Mouse (Mus musculus) liver, embryonic 11.5 days (tissue): ENCODE results near the gene Zcchc4. TPM values are rescaled to one million over a fixed set of nuclear protein-coding genes. Genes with fewer than 3 reads are reported as not detected.
A peak's percentile ranks its signal among the peaks of the same experiment; 100 is the strongest.

Experiments used
- ATAC-seq: fragments of 200-750 bp; cut with Nextera tagmentation; replicated peaks from 2 replicates; pipeline ENCODE4 v1.8.0; 2017; ENCODE audit warnings: moderate number of reproducible peaks, mild to moderate bottlenecking, moderate TSS enrichment, moderate library complexity; ENCODE audit not compliant: low FRiP score
- DNase-seq: peaks from one replicate; pipeline ENCODE4 v3.0.0-alpha.2; 2017; ENCODE audit warnings: low spot score
- H3K27ac ChIP-seq: fragments of 300-500 bp; sonication (generic); 2 replicates; pipeline ENCODE4 v1.5.1; 2014; ENCODE audit warnings: mild to moderate bottlenecking, low read depth, low read length, control low read depth
- H3K27me3 ChIP-seq: fragments of 300-500 bp; sonication (generic); replicated peaks from 2 replicates; pipeline ENCODE4 v1.6.1; 2014; ENCODE audit warnings: low read length, mixed read lengths; ENCODE audit not compliant: control insufficient read depth, insufficient read depth
- H3K36me3 ChIP-seq: fragments of 300-500 bp; sonication (generic); 2 replicates; pipeline ENCODE4 v1.6.1; 2014; ENCODE audit warnings: mild to moderate bottlenecking, low read length, moderate library complexity, mixed read lengths; ENCODE audit not compliant: control insufficient read depth, insufficient read depth
- H3K4me1 ChIP-seq: fragments of 300-500 bp; sonication (generic); replicated peaks from 2 replicates; pipeline ENCODE4 v1.6.1; 2014; ENCODE audit warnings: low read length, mixed read lengths; ENCODE audit not compliant: control insufficient read depth, insufficient read depth
- H3K4me2 ChIP-seq: fragments of 300-500 bp; sonication (generic); 2 replicates; pipeline ENCODE4 v1.6.1; 2014; ENCODE audit warnings: mild to moderate bottlenecking, control low read depth, moderate library complexity
- H3K4me3 ChIP-seq: fragments of 300-500 bp; sonication (generic); 2 replicates; pipeline ENCODE4 v1.5.1; 2014; ENCODE audit warnings: low read depth, low read length, control low read depth
- H3K9ac ChIP-seq: fragments of 300-500 bp; sonication (generic); 2 replicates; pipeline ENCODE4 v1.6.1; 2014; ENCODE audit warnings: low read depth, low read length, control low read depth
- H3K9me3 ChIP-seq: fragments of 300-500 bp; sonication (generic); 2 replicates; pipeline ENCODE4 v1.6.1; 2016; ENCODE audit warnings: low read length, inconsistent platforms, mixed read lengths; ENCODE audit not compliant: control insufficient read depth
- WGBS: fragments of 180-500 bp; shearing (Covaris S2); extraction: QIAGEN DNeasy Blood & Tissue Kit; methylation state at CpG from one replicate; pipeline ENCODE4 v1.1.7; 2014; 5-methylcytosine and 5-hydroxymethylcytosine counted together
- polyA plus RNA-seq: library from polyadenylated mRNA; unstranded; fragments of >200 nt; fragmentation: Nextera tagmentation; extraction: Ambion mirVana; gene quantifications from 2 replicates; pipeline ENCODE4 v1.2.1, GENCODE M21; 2014

Zcchc4 gene
- polyA plus RNA-seq: 17.1 and 17.5 TPM in 2 replicates

GRCm38 (mm10) chr5:52775237-52775636 lies at the start of gene Zcchc4:
Gene Zcchc4 (plus strand): TSS chr5:52775409.
- no peak within 1 kb of the TSS for H3K4me2 ChIP-seq
- 78% methylated on average over 8 of the region's 8 CpGs for WGBS
- H3K4me1 ChIP-seq: peaks cover 6% of the 10 kb centered on the region
- ATAC-seq (no peak), DNase-seq (peak; percentile 26)
- H3K27ac ChIP-seq: no peak within 1 kb of the TSS
- H3K27me3 ChIP-seq: no peaks in the 10 kb centered on the region
- no peaks in the 10 kb centered on the region for H3K9me3 ChIP-seq
- H3K9ac ChIP-seq: no peak within 1 kb of the TSS
- no peak within 1 kb of the TSS for H3K4me3 ChIP-seq
- no peaks in the 10 kb centered on the region for H3K36me3 ChIP-seq

- no peak for ATAC-seq
- no peak for DNase-seq
- Histone ChIP-seq H3K4me3 (no peak overlapping the region), H3K4me1 (no peaks in the 10 kb centered on the region), H3K27ac (no peak overlapping the region), H3K9me3 (no peaks in the 10 kb centered on the region), H3K9ac (no peak overlapping the region), H3K4me2 (no peak overlapping the region), H3K36me3 (no peaks in the 10 kb centered on the region), H3K27me3 (no peaks in the 10 kb centered on the region)
- 72% methylated on average over 5 of the region's 5 CpGs for WGBS
Measured at GRCm38 (mm10) chr5:52727747-52728146, 47.5 kb upstream of the Zcchc4 start.

DNA sequence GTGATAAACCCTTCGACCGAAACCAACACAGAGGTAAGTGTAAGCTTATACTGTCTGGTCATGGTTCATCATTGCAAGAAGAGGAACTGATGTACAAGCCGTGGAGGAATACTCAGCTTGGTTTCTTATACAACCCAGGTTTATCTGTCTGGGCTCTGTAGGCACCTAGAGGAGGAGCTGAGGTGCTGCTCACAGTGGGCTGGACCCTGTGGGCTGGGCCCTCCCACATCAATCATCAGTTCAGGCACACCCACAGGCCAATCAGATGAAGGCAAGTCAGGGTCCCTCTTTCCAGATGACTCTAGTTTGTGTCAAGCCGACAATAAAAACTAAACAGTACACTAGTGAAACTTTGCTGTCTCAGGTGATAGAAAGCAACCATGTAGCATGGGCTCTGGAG lies 42.4 kb upstream of the Zcchc4 start:
- 42% methylated on average over 4 of the region's 4 CpGs for WGBS
- Histone ChIP-seq H3K9ac (no peak overlapping the region), H3K4me3 (no peak overlapping the region), H3K4me1 (no peaks in the 10 kb centered on the region), H3K36me3 (no peaks in the 10 kb centered on the region), H3K9me3 (no peaks in the 10 kb centered on the region), H3K4me2 (no peak overlapping the region), H3K27ac (no peak overlapping the region), H3K27me3 (no peaks in the 10 kb centered on the region)
- ATAC-seq (peak; percentile 65), DNase-seq (no peak)

- Histone ChIP-seq H3K27ac (no peak overlapping the region), H3K4me3 (no peak overlapping the region), H3K4me2 (no peak overlapping the region), H3K9me3 (no peaks in the 10 kb centered on the region), H3K27me3 (no peaks in the 10 kb centered on the region), H3K36me3 (no peaks in the 10 kb centered on the region), H3K4me1 (no peaks in the 10 kb centered on the region), H3K9ac (no peak overlapping the region)
- WGBS: 91% methylated on average over 3 of the region's 3 CpGs
- DNase-seq (no peak), ATAC-seq (no peak)
Measured at GRCm38 (mm10) chr5:52736046-52736445, 39.2 kb upstream of the Zcchc4 start.

- 0 out of 2 replicates have a peak, but pooled peaks cover 4% of the 10 kb centered on the region for H3K4me1 ChIP-seq
- H3K4me2 ChIP-seq: peak within 1 kb of the TSS; percentile 81
- under 1% methylated on average over 64 of the region's 75 CpGs for WGBS
- H3K4me3 ChIP-seq: peak within 1 kb of the TSS; percentile 91
- no peaks in the 10 kb centered on the region for H3K27me3 ChIP-seq
- H3K9ac ChIP-seq: peak within 1 kb of the TSS; percentile 79
- ATAC-seq: peak; percentile 93
- no peaks in the 10 kb centered on the region for H3K36me3 ChIP-seq
- DNase-seq: peak; percentile 88
- H3K27ac ChIP-seq: peak within 1 kb of the TSS; percentile 82
- H3K9me3 ChIP-seq: no peaks in the 10 kb centered on the region
Measured at GRCm38 (mm10) chr5:52741391-52742111, 33.7 kb upstream of the Zcchc4 start, which contains the start of gene Pi4k2b. Gene Pi4k2b (plus strand): TSS chr5:52741574.

- peak overlapping the region; percentile 91 for H3K4me3 ChIP-seq
- 0 out of 2 replicates have a peak, but pooled peaks cover 4% of the 10 kb centered on the region for H3K4me1 ChIP-seq
- H3K9ac ChIP-seq: peak overlapping the region; percentile 79
- no peaks in the 10 kb centered on the region for H3K9me3 ChIP-seq
- peak overlapping the region; percentile 82 for H3K27ac ChIP-seq
- peak; percentile 45 for ATAC-seq
- peak overlapping the region; percentile 81 for H3K4me2 ChIP-seq
- peak; percentile 53 for DNase-seq
- no peaks in the 10 kb centered on the region for H3K27me3 ChIP-seq
- 4% methylated on average over 17 of the region's 17 CpGs for WGBS
- no peaks in the 10 kb centered on the region for H3K36me3 ChIP-seq
Measured at GRCm38 (mm10) chr5:52742112-52742813, 32.9 kb upstream of the Zcchc4 start.

DNA sequence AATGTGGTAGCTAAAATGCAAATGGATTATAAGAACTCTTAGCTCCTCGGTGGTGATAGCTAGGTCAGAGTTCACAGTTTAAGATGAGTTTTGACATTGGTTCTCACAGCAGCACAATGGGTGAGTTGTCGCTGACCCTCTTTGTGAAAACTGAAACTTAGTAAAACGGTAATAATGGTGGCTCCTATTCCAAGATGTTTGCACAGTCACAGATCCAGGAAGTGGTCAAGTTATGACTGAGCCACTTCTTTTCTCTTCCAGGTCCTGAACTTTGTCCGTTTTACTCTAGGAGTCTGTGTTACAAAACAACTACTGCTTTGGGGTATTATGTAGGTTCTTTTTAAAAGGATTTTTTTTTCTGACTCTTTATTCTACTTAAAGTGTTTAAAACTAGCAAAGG lies 32.0 kb upstream of the Zcchc4 start:
- WGBS: 61% methylated on average over 4 of the region's 4 CpGs
- Histone ChIP-seq H3K4me2 (peak overlapping the region; percentile 81), H3K9me3 (no peaks in the 10 kb centered on the region), H3K27me3 (no peaks in the 10 kb centered on the region), H3K4me1 (0 out of 2 replicates have a peak, but pooled peaks cover 4% of the 10 kb centered on the region), H3K36me3 (no peaks in the 10 kb centered on the region), H3K4me3 (peak overlapping the region; percentile 91; the same call in 1 of the 2 replicates), H3K27ac (no peak overlapping the region), H3K9ac (no peak overlapping the region)
- ATAC-seq (no peak), DNase-seq (no peak)

DNA sequence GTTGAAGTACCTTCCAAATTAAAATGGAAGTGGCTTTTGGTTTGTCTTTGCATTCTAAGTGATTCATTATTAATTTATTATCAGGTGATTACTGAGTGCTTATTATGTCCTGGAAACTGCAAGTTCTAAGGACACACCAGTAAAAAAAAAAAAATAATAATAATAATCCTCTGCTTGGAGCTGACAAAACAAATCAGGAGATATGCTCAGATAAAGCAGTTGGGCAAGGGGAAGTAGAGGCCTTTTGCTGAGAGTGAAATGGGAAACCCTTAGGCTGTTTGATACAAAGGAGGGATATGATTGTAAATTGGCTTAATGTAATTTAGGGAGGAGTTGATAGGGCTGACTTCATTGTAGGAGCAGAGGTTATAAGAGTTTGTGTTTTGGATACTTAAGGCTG lies 28.3 kb upstream of the Zcchc4 start:
- no peak for DNase-seq
- Histone ChIP-seq H3K36me3 (no peaks in the 10 kb centered on the region), H3K9me3 (no peaks in the 10 kb centered on the region), H3K27ac (no peak overlapping the region), H3K4me3 (no peak overlapping the region), H3K4me1 (0 out of 2 replicates have a peak, but pooled peaks cover 4% of the 10 kb centered on the region), H3K27me3 (no peaks in the 10 kb centered on the region), H3K9ac (no peak overlapping the region), H3K4me2 (no peak overlapping the region)
- ATAC-seq: no peak
